In genomic region chr4:148030506-148030905, GRCm38 (mm10) we compare ENCODE assay signal across 30 mouse cellular contexts. TPM values are rescaled to one million over a fixed set of nuclear protein-coding genes. Genes with fewer than 3 reads are reported as not detected.
DNase-seq lines count a peak whose midpoint lies in the region; ATAC-seq and TF ChIP-seq lines count a peak whose summit lies in the region.
"Had no signal": no experiment of that assay in that cellular context is flagged by ENCODE, and none has a peak within 500 bp of the region (broad histone marks: within the 10 kb centered on the region; RNA-seq: fewer than 3 reads in every experiment).

No protein-coding gene starts in this region.

- peaks cover 49% of the 10 kb centered on the region; the same call in 1 of the 2 replicates for H3K36me3 ChIP-seq in kidney, embryonic 14.5 days (ENCODE audit: control insufficient read depth, insufficient read depth, low read length)
- H3K36me3 ChIP-seq in CH12.LX (replicated peaks in 1 of 2; ENCODE audit: control insufficient read depth in 1 of 2, insufficient read depth in 1 of 2, low read length in 1 of 2) = peaks cover 34 to 61% of the 10 kb centered on the region in 2 experiments
- peaks cover 83% of the 10 kb centered on the region for H3K36me3 ChIP-seq in hindbrain, embryonic 13.5 days
- peaks cover 8% of the 10 kb centered on the region for H3K36me3 ChIP-seq in lung, postnatal 0 days (ENCODE audit: insufficient read depth, low read length)

- 83% methylated on average over 5 of the region's 5 CpGs for WGBS in kidney, embryonic 14.5 days
- 89% methylated on average over 5 of the region's 5 CpGs for WGBS in hindbrain, embryonic 13.5 days
- WGBS in lung, postnatal 0 days = 83% methylated on average over 5 of the region's 5 CpGs

- TF ChIP-seq RAD21 in CH12.LX (IDR thresholded peaks at IDR 0.05; ENCODE audit: low read depth, low read length) = no peak

- no peaks in the 10 kb centered on the region for H3K4me1 ChIP-seq in kidney, embryonic 14.5 days (ENCODE audit: control insufficient read depth, insufficient read depth, low read length)
- H3K4me1 ChIP-seq in CH12.LX (ENCODE audit: control insufficient read depth in 1 of 2, insufficient read depth in 2 of 2) = peaks cover 8 to 47% of the 10 kb centered on the region in 2 experiments
- 0 out of 2 replicates have a peak, but pooled peaks cover 12% of the 10 kb centered on the region for H3K4me1 ChIP-seq in hindbrain, embryonic 13.5 days (replicated peaks)
- no peaks in the 10 kb centered on the region for H3K4me1 ChIP-seq in lung, postnatal 0 days (ENCODE audit: insufficient read depth, low read depth, low read length)
- H3K4me1 ChIP-seq: embryonic facial prominence, embryonic 12.5 days; embryonic facial prominence, embryonic 15.5 days; heart, embryonic 12.5 days; heart, embryonic 15.5 days had no signal

- no peak overlapping the region for H3K4me2 ChIP-seq in kidney, embryonic 14.5 days (replicated peaks; ENCODE audit: low read depth, low read length)
- no peak overlapping the region for H3K4me2 ChIP-seq in CH12.LX (ENCODE audit: insufficient read depth, low read depth, poor library complexity, severe bottlenecking)
- no peak overlapping the region for H3K4me2 ChIP-seq in hindbrain, embryonic 13.5 days
- no peak overlapping the region for H3K4me2 ChIP-seq in lung, postnatal 0 days (replicated peaks; ENCODE audit: low read depth, low read length)
- H3K4me2 ChIP-seq: embryonic facial prominence, embryonic 12.5 days; embryonic facial prominence, embryonic 15.5 days; forebrain, embryonic 12.5 days; forebrain, embryonic 15.5 days; heart, embryonic 12.5 days; heart, embryonic 15.5 days; hindbrain, embryonic 14.5 days had no signal

- in situ Hi-C loops in CH12.LX (cut with MboI; ENCODE audit: low pct_ligation_motif_present, low pct_unique_long_range_greater_than_20kb, low sequenced_read_pairs) = no loop called here

- peaks cover 5% of the 10 kb centered on the region; the same call in 1 of the 2 replicates for H3K79me2 ChIP-seq in CH12.LX (replicated peaks; ENCODE audit: control insufficient read depth, extremely low read depth, insufficient read depth, poor library complexity, severe bottlenecking)

- TF ChIP-seq EP300 in CH12.LX (IDR thresholded peaks at IDR 0.05; ENCODE audit: low read length) = 0 out of 2 replicates have a peak, but pooled peaks have one; percentile 30
- no peak for TF ChIP-seq EP300 in lung, postnatal 0 days (IDR thresholded peaks at IDR 0.05)

- no peak for TF ChIP-seq CTCF in CH12.LX (conservative IDR thresholded peaks at IDR 0.05 in 1 of 2, IDR thresholded peaks at IDR 0.05 in 1 of 2; ENCODE audit: low read depth in 2 of 2, low read length in 2 of 2)
- TF ChIP-seq CTCF in lung, postnatal 0 days (IDR thresholded peaks at IDR 0.05) = no peak

- no peaks in the 10 kb centered on the region for H3K9me3 ChIP-seq in kidney, embryonic 14.5 days (ENCODE audit: control insufficient read depth, low read length)
- no peaks in the 10 kb centered on the region for H3K9me3 ChIP-seq in CH12.LX (replicated peaks; ENCODE audit: low read length)
- H3K9me3 ChIP-seq in hindbrain, embryonic 13.5 days = no peaks in the 10 kb centered on the region
- no peaks in the 10 kb centered on the region for H3K9me3 ChIP-seq in lung, postnatal 0 days (ENCODE audit: low read length)
- H3K9me3 ChIP-seq: embryonic facial prominence, embryonic 12.5 days; embryonic facial prominence, embryonic 15.5 days; forebrain, embryonic 12.5 days; forebrain, embryonic 15.5 days; G1E; heart, embryonic 12.5 days; heart, embryonic 15.5 days; hindbrain, embryonic 10.5 days had no signal

- H3K9ac ChIP-seq in kidney, embryonic 14.5 days (ENCODE audit: low read depth, low read length) = no peak overlapping the region
- no peak overlapping the region for H3K9ac ChIP-seq in CH12.LX (ENCODE audit: insufficient read depth, low read depth)
- no peak overlapping the region for H3K9ac ChIP-seq in hindbrain, embryonic 13.5 days
- H3K9ac ChIP-seq in lung, postnatal 0 days (replicated peaks; ENCODE audit: low read depth) = no peak overlapping the region
- H3K9ac ChIP-seq: embryonic facial prominence, embryonic 12.5 days; embryonic facial prominence, embryonic 15.5 days; forebrain, embryonic 12.5 days; forebrain, embryonic 15.5 days; heart, embryonic 12.5 days; heart, embryonic 15.5 days; hindbrain, embryonic 14.5 days had no signal

- DNase-seq in kidney, adult 11 months = peak; percentile 83
- DNase-seq in CH12.LX (ENCODE audit: extremely low read depth) = peak; percentile 22
- DNase-seq in kidney, adult 9 months = peak; percentile 85
- DNase-seq in kidney, postnatal 14 days = peak; percentile 70
- no peak for DNase-seq in left cerebral cortex, adult 9 months (ENCODE audit: low spot score in 2 of 2)
- DNase-seq in lung, postnatal 0 days (ENCODE audit: low spot score) = no peak
- DNase-seq: adrenal gland, postnatal 10 days; adrenal gland, postnatal 36 days; cerebellum, adult 18-20 months; cerebellum, adult 9-10 months; cerebellum, postnatal 14 days; gastrocnemius, postnatal 25 days; heart, adult 18-20 months; heart, postnatal 10 days; heart, postnatal 36 days had no signal

- no peak for ATAC-seq in kidney, embryonic 14.5 days (ENCODE audit: low FRiP score, low TSS enrichment)
- ATAC-seq in hindbrain, embryonic 13.5 days (ENCODE audit: low FRiP score) = no peak
- no peak for ATAC-seq in lung, postnatal 0 days
- ATAC-seq: forebrain, embryonic 15.5 days; Patski had no signal

- no peak overlapping the region for H3K4me3 ChIP-seq in kidney, embryonic 14.5 days (ENCODE audit: low read length)
- no peak overlapping the region for H3K4me3 ChIP-seq in CH12.LX (replicated peaks in 1 of 3; ENCODE audit: low read depth in 2 of 3, low read length in 2 of 3, poor library complexity in 1 of 3)
- H3K4me3 ChIP-seq in hindbrain, embryonic 13.5 days = no peak overlapping the region
- H3K4me3 ChIP-seq in lung, postnatal 0 days (ENCODE audit: low read depth, low read length) = no peak overlapping the region
- H3K4me3 ChIP-seq: embryonic facial prominence, embryonic 12.5 days; embryonic facial prominence, embryonic 15.5 days; forebrain, embryonic 12.5 days; forebrain, embryonic 15.5 days; heart, embryonic 12.5 days; heart, embryonic 15.5 days; hindbrain, embryonic 10.5 days had no signal

- H3K27me3 ChIP-seq in kidney, embryonic 14.5 days (ENCODE audit: control insufficient read depth, insufficient read depth, low read length) = no peaks in the 10 kb centered on the region
- no peaks in the 10 kb centered on the region for H3K27me3 ChIP-seq in CH12.LX (replicated peaks)
- H3K27me3 ChIP-seq in hindbrain, embryonic 13.5 days = no peaks in the 10 kb centered on the region
- no peaks in the 10 kb centered on the region for H3K27me3 ChIP-seq in lung, postnatal 0 days (replicated peaks; ENCODE audit: insufficient read depth, low read length)
- H3K27me3 ChIP-seq: embryonic facial prominence, embryonic 12.5 days; embryonic facial prominence, embryonic 15.5 days; forebrain, embryonic 12.5 days; forebrain, embryonic 15.5 days; heart, embryonic 12.5 days; heart, embryonic 15.5 days; Patski had no signal

- TF ChIP-seq POLR2A in CH12.LX (IDR thresholded peaks at IDR 0.05; ENCODE audit: low read depth, low read length) = no peak

- no peak overlapping the region for H3K27ac ChIP-seq in kidney, embryonic 14.5 days (ENCODE audit: low read depth, low read length)
- H3K27ac ChIP-seq in CH12.LX (ENCODE audit: insufficient read depth, low read depth) = no peak overlapping the region
- H3K27ac ChIP-seq in hindbrain, embryonic 13.5 days = no peak overlapping the region
- no peak overlapping the region for H3K27ac ChIP-seq in lung, postnatal 0 days (ENCODE audit: low read length)
- H3K27ac ChIP-seq: embryonic facial prominence, embryonic 12.5 days; embryonic facial prominence, embryonic 15.5 days; forebrain, embryonic 12.5 days; forebrain, embryonic 15.5 days; heart, embryonic 15.5 days; hindbrain, embryonic 10.5 days; hindbrain, embryonic 14.5 days had no signal

- dilution Hi-C loops in CH12.LX (cut with MboI; ENCODE audit: extremely low pct_ligation_motif_present, extremely low pct_unique_long_range_greater_than_20kb, low sequenced_read_pairs) = no loop called here

RNA-seq across cellular contexts. Expression of gene Clcn6, which starts 8.1 kb away (rescaled TPM):
- polyA plus RNA-seq in kidney, embryonic 14.5 days (2014; fragmentation: Nextera tagmentation; extraction: Ambion mirVana) = 4.0 and 6.0 TPM in 2 replicates
- total RNA-seq in CH12.LX (2012; rRNA removed) (5.5 and 5.7 TPM in 2 replicates), CH12.LX (2014; rRNA removed) (3.7 and 4.8 TPM in 2 replicates)
- polyA plus RNA-seq in CH12.LX (2012; ENCODE audit: insufficient read length, low read depth) = 9.2 and 10.6 TPM in 2 replicates
- 30.7 and 32.8 TPM in 2 replicates for polyA plus RNA-seq in hindbrain, embryonic 13.5 days (2015; fragmentation: Nextera tagmentation; extraction: Ambion mirVana)
- polyA plus RNA-seq in lung, postnatal 0 days (2015; fragmentation: Nextera tagmentation; extraction: Ambion mirVana) = 3.5 and 4.1 TPM in 2 replicates

RNA-seq across cellular contexts. Expression of gene Mthfr, which starts 8.4 kb away (rescaled TPM):
- 11.8 and 19.7 TPM in 2 replicates for polyA plus RNA-seq in kidney, embryonic 14.5 days (2014; fragmentation: Nextera tagmentation; extraction: Ambion mirVana)
- total RNA-seq in CH12.LX (2012; rRNA removed) (14.4 and 17.0 TPM in 2 replicates), CH12.LX (2014; rRNA removed) (15.3 and 16.1 TPM in 2 replicates)
- polyA plus RNA-seq in CH12.LX (2012; ENCODE audit: insufficient read length, low read depth) = 15.4 and 16.3 TPM in 2 replicates
- polyA plus RNA-seq in hindbrain, embryonic 13.5 days (2015; fragmentation: Nextera tagmentation; extraction: Ambion mirVana) = 22.1 and 22.3 TPM in 2 replicates
- 14.0 and 14.2 TPM in 2 replicates for polyA plus RNA-seq in lung, postnatal 0 days (2015; fragmentation: Nextera tagmentation; extraction: Ambion mirVana)

RNA-seq across cellular contexts. Expression of gene Nppa, which starts 30.0 kb away (rescaled TPM):
- 0.45 TPM in 1 of 2 replicates, not detected in the other for polyA plus RNA-seq in kidney, embryonic 14.5 days (2014; fragmentation: Nextera tagmentation; extraction: Ambion mirVana)
- total RNA-seq in CH12.LX (2012; rRNA removed) (not detected in 2 replicates), CH12.LX (2014; rRNA removed) (not detected in 2 replicates)
- polyA plus RNA-seq in CH12.LX (2012; ENCODE audit: insufficient read length, low read depth) = not detected in 2 replicates
- 3.9 and 5.2 TPM in 2 replicates for polyA plus RNA-seq in hindbrain, embryonic 13.5 days (2015; fragmentation: Nextera tagmentation; extraction: Ambion mirVana)
- polyA plus RNA-seq in lung, postnatal 0 days (2015; fragmentation: Nextera tagmentation; extraction: Ambion mirVana) = 1.6 and 2.8 TPM in 2 replicates
- total RNA-seq: adrenal gland, adult 18-20 months; adrenal gland, postnatal 10 days; adrenal gland, postnatal 36 days; G1E; gastrocnemius, postnatal 25 days had no signal
- polyA plus RNA-seq: G1E; gonadal fat pad, adult 2 months had no signal

RNA-seq across cellular contexts. Expression of gene Nppb, which starts 44.9 kb away (rescaled TPM):
- not detected in 2 replicates for polyA plus RNA-seq in kidney, embryonic 14.5 days (2014; fragmentation: Nextera tagmentation; extraction: Ambion mirVana)
- total RNA-seq in CH12.LX (2012; rRNA removed) (not detected in 2 replicates), CH12.LX (2014; rRNA removed) (not detected in 2 replicates)
- polyA plus RNA-seq in CH12.LX (2012; ENCODE audit: insufficient read length, low read depth) = not detected in 2 replicates
- 0.30 TPM in 1 of 2 replicates, not detected in the other for polyA plus RNA-seq in hindbrain, embryonic 13.5 days (2015; fragmentation: Nextera tagmentation; extraction: Ambion mirVana)
- not detected in 2 replicates for polyA plus RNA-seq in lung, postnatal 0 days (2015; fragmentation: Nextera tagmentation; extraction: Ambion mirVana)
- total RNA-seq: adrenal gland, postnatal 10 days; G1E; gastrocnemius, adult 8-10 months; gastrocnemius, postnatal 25 days had no signal
- polyA plus RNA-seq: embryonic facial prominence, embryonic 12.5 days; forebrain, embryonic 12.5 days; forebrain, embryonic 15.5 days; G1E; gonadal fat pad, adult 2 months; hindbrain, embryonic 10.5 days had no signal

RNA-seq across cellular contexts. Expression of gene Agtrap, which starts 57.3 kb away (rescaled TPM):
- polyA plus RNA-seq in kidney, embryonic 14.5 days (2014; fragmentation: Nextera tagmentation; extraction: Ambion mirVana) = 17.4 and 22.8 TPM in 2 replicates
- 5.6 and 6.2 TPM in 2 replicates for total RNA-seq in CH12.LX (2012; rRNA removed)
- 4.0 and 4.1 TPM in 2 replicates for total RNA-seq in CH12.LX (2014; rRNA removed)
- polyA plus RNA-seq in CH12.LX (2012; ENCODE audit: insufficient read length, low read depth) = 5.4 and 5.9 TPM in 2 replicates
- polyA plus RNA-seq in hindbrain, embryonic 13.5 days (2015; fragmentation: Nextera tagmentation; extraction: Ambion mirVana) = 7.6 and 8.4 TPM in 2 replicates
- polyA plus RNA-seq in lung, postnatal 0 days (2015; fragmentation: Nextera tagmentation; extraction: Ambion mirVana) = 20.7 and 22.0 TPM in 2 replicates

Comparison
In these comparisons a context has a peak if more than half of its experiments do, and no peak if none do; other contexts are left out.
1. DNase-seq: peak in kidney, adult 11 months (single experiment), CH12.LX (single experiment), kidney, adult 9 months (single experiment) and kidney, postnatal 14 days (single experiment); none in left cerebral cortex, adult 9 months (0 of 2) and lung, postnatal 0 days (single experiment).